Mouse (Mus musculus) spleen, adult 2 months (tissue): Measurements from ENCODE around the gene Acvr1. TPM values are rescaled to one million over a fixed set of nuclear protein-coding genes. Genes with fewer than 3 reads are reported as not detected.

Experiments used
- DNase-seq, 2 experiments: peaks; one replicate each; pipeline versions ENCODE4 v3.0.0 to v3.0.0-alpha.2; 2012 to 2021; ENCODE audit warnings: low spot score in 2 of 2, low read depth in 1 of 2
- H3K27ac ChIP-seq: fragments of 200-500 bp; 2 replicates; pipeline ENCODE4 v1.5.1; 2012; ENCODE audit warnings: low read length, inconsistent platforms; ENCODE audit not compliant: insufficient read depth
- H3K27me3 ChIP-seq: fragments of 200-500 bp; 2 replicates; pipeline ENCODE4 v1.6.1; 2012; ENCODE audit warnings: mild to moderate bottlenecking, moderate library complexity, low read length, inconsistent platforms; ENCODE audit not compliant: control insufficient read depth, insufficient read depth
- H3K36me3 ChIP-seq: fragments of 200-500 bp; 2 replicates; pipeline ENCODE4 v1.6.1; 2012; ENCODE audit warnings: mild to moderate bottlenecking, low read length, inconsistent platforms; ENCODE audit not compliant: control insufficient read depth, insufficient read depth
- H3K4me1 ChIP-seq: fragments of 200-500 bp; 2 replicates; pipeline ENCODE4 v1.6.1; 2011; ENCODE audit warnings: inconsistent platforms; ENCODE audit not compliant: control insufficient read depth, insufficient read depth, insufficient read length
- H3K4me3 ChIP-seq: fragments of 200-500 bp; 2 replicates; pipeline ENCODE4 v1.5.1; 2011; ENCODE audit warnings: mild to moderate bottlenecking, inconsistent platforms; ENCODE audit not compliant: insufficient read depth, insufficient read length; ENCODE audit errors: extremely low read depth
- CTCF ChIP-seq: fragments of 200-500 bp; IDR thresholded peaks from 2 replicates; pipeline ENCODE4 v1.5.1; 2011; ENCODE audit warnings: mild to moderate bottlenecking, inconsistent platforms; ENCODE audit not compliant: insufficient read depth, insufficient read length, insufficient replicate concordance; ENCODE audit errors: extremely low read depth
- POLR2A ChIP-seq: fragments of 200-500 bp; IDR thresholded peaks from 2 replicates; pipeline ENCODE4 v1.6.1; 2011; ENCODE audit warnings: low read depth, low read length, inconsistent platforms
- WGBS: fragments of 180-500 bp; shearing (Covaris S2); methylation state at CpG from one replicate; pipeline ENCODE4 v1.1.7; 2018; 5-methylcytosine and 5-hydroxymethylcytosine counted together
- polyA plus RNA-seq: library from polyadenylated mRNA; depleted of rRNA; stranded (reverse); fragments of >200 nt; gene quantifications from 2 replicates; pipeline ENCODE4 v1.2.3, GENCODE M21; 2012

The Acvr1 gene
- polyA plus RNA-seq, 1 experiment: 1.8 TPM

GRCm38 (mm10) chr2:58546264-58546663 is 20.7 kb downstream of the Acvr1 start:
- TF ChIP-seq POLR2A (no peak), CTCF (no peak)
- Histone ChIP-seq H3K36me3 (no peaks in the 10 kb centered on the region), H3K4me1 (no peaks in the 10 kb centered on the region), H3K27me3 (no peaks in the 10 kb centered on the region), H3K27ac (no peak overlapping the region), H3K4me3 (no peak overlapping the region)
- DNase-seq: no peak
- 93% methylated on average over 7 of the region's 7 CpGs for WGBS

DNA sequence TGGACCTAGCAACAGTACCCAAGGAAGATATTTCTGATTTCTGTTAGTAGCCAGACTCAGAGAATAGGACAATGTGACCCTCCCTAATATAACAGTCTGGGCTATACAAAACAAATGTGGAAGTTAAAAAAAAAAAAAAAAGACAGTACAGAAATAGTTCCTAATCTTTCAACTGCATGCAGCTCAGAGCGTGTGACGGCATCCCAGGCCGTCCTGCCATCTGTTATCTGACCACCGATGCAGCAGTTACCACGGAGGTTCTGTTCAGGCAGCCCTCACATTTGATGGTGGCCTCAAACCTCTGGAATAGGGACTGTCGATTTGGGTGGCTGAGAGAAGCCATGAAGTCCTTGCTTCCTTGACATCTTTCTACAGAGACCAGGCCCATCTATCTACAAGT is 22.6 kb downstream of the Acvr1 start:
- Histone ChIP-seq H3K4me1 (no peaks in the 10 kb centered on the region), H3K4me3 (no peak overlapping the region), H3K27ac (no peak overlapping the region), H3K27me3 (no peaks in the 10 kb centered on the region), H3K36me3 (no peaks in the 10 kb centered on the region)
- DNase-seq: no peak
- TF ChIP-seq POLR2A (no peak), CTCF (no peak)
- 37% methylated on average over 6 of the region's 6 CpGs for WGBS

DNA sequence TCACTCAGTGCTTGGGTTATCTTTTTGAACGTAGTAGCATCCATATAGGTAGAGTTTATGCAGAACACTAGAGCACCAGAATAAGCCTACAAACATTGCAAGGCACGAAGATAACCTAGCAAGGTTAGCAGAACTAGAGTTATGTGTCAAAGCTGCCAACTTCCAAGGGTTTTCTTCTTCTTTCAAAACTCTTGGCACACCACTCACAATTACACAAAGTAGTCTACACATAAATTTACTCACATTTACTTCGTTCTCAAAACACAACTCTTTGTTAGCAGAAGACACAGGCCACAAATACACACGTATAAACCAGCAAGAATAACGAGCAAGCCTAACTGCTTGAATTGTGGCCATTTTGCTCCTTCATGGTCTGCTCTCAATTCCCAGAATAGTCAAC is 23.7 kb downstream of the Acvr1 start:
- no peak for DNase-seq
- TF ChIP-seq POLR2A: no peak
- no peak for TF ChIP-seq CTCF
- Histone ChIP-seq H3K4me1 (no peaks in the 10 kb centered on the region), H3K4me3 (no peak overlapping the region), H3K36me3 (no peaks in the 10 kb centered on the region), H3K27ac (no peak overlapping the region), H3K27me3 (no peaks in the 10 kb centered on the region)
- 89% methylated on average over 5 of the region's 5 CpGs for WGBS

DNA sequence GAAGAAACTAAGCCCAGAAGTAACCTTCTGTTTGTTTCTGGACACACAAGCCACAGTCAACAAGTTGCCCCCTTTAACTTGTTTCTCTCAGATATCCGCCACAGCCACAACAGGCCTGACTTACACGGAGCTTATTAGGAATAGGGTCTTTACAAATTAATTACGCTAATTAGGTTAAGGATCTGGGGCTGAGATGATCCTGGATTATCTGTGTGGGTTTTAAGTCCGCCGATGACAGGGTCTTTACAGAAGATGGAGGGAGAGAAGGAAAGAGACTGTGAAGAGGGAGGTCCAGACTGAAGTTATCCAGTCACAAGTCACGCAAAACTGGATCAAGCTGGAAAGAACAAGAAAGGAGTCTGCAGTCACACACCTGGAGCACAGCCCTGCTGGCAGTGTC is 28.8 kb downstream of the Acvr1 start:
- no peak for DNase-seq
- Histone ChIP-seq H3K4me3 (no peak overlapping the region), H3K36me3 (no peaks in the 10 kb centered on the region), H3K27me3 (no peaks in the 10 kb centered on the region), H3K27ac (no peak overlapping the region), H3K4me1 (no peaks in the 10 kb centered on the region)
- 93% methylated on average over 6 of the region's 6 CpGs for WGBS
- TF ChIP-seq CTCF: no peak
- TF ChIP-seq POLR2A: no peak

DNA sequence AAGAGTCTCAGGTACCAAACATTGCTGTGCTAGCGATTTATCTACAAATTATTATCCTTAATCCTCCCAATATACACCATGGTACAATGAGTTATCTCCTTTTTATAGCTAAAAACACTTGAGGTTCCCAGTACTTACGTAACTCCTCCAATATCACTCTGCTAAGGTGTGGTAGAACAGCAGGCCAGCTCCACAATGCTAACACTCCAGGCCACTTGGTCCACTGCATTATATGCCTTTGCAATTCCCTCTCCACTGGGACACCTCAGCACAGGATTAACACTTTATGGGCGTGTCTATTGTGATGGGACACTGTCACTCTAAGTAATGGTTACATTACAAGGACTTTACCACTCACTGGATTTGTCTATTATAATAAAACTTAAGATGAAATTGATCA is 30.2 kb downstream of the Acvr1 start:
- no peak overlapping the region for H3K4me3 ChIP-seq
- no peaks in the 10 kb centered on the region for H3K36me3 ChIP-seq
- 89% methylated on average over 3 of the region's 3 CpGs for WGBS
- DNase-seq: no peak
- TF ChIP-seq POLR2A (no peak), CTCF (no peak)
- H3K27me3 ChIP-seq: no peaks in the 10 kb centered on the region
- no peak overlapping the region for H3K27ac ChIP-seq
- no peaks in the 10 kb centered on the region for H3K4me1 ChIP-seq

DNA sequence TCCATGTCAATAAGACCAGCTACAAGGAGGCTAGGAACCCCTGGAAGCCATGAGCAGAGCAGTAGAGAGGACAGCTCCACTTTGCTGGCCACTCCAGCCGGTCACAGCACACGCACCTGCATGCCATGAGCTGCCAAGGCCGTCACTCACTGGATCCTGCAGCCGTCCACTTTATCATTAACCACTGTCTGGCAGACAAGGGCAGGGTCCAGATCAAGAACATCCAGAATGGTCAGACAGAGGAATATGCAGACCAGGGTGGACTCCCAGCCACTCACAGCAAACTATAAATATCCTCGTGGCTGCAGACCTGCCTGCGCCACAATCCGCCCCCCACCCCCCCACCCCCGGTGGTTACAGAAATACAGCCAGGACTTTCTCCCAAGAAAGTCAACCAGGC is 31.7 kb downstream of the Acvr1 start:
- Histone ChIP-seq H3K4me1 (no peaks in the 10 kb centered on the region), H3K27ac (no peak overlapping the region), H3K27me3 (no peaks in the 10 kb centered on the region), H3K4me3 (no peak overlapping the region), H3K36me3 (no peaks in the 10 kb centered on the region)
- TF ChIP-seq CTCF: no peak
- TF ChIP-seq POLR2A: no peak
- WGBS: 87% methylated on average over 8 of the region's 8 CpGs
- DNase-seq: no peak

GRCm38 (mm10) chr2:58534379-58534778 is 32.6 kb downstream of the Acvr1 start:
- Histone ChIP-seq H3K4me1 (no peaks in the 10 kb centered on the region), H3K27ac (no peak overlapping the region)

More at GRCm38 (mm10) chr2:58534379-58534778, 32.6 kb downstream of the Acvr1 start:
- Histone ChIP-seq H3K36me3 (no peaks in the 10 kb centered on the region), H3K4me3 (no peak overlapping the region), H3K27me3 (no peaks in the 10 kb centered on the region)
- WGBS: 44% methylated on average over 4 of the region's 4 CpGs
- DNase-seq: no peak
- TF ChIP-seq CTCF (no peak), POLR2A (no peak)
